Mouse (Mus musculus) intestine, postnatal 0 days (tissue): ENCODE measurements around the gene Bhmt2. TPM values are rescaled to one million over a fixed set of nuclear protein-coding genes. Genes with fewer than 3 reads are reported as not detected.

Source experiments
- ATAC-seq: fragments of 200-750 bp; cut with Nextera tagmentation; 2 replicates; pipeline ENCODE4 v1.8.0; 2017; ENCODE audit warnings: mild to moderate bottlenecking, moderate TSS enrichment, moderate library complexity
- H3K27ac ChIP-seq: fragments of 300-500 bp; sonication (generic); 2 replicates; pipeline ENCODE4 v1.5.1; 2014; ENCODE audit warnings: mild to moderate bottlenecking, low read depth, low read length, moderate library complexity
- H3K27me3 ChIP-seq: fragments of 300-500 bp; sonication (generic); replicated peaks from 2 replicates; pipeline ENCODE4 v1.6.1; 2014; ENCODE audit warnings: low read length, mixed read lengths; ENCODE audit not compliant: control insufficient read depth, insufficient read depth
- H3K36me3 ChIP-seq: fragments of 300-500 bp; sonication (generic); 2 replicates; pipeline ENCODE4 v1.6.1; 2014; ENCODE audit warnings: mild to moderate bottlenecking, moderate library complexity; ENCODE audit not compliant: control insufficient read depth, insufficient read depth
- H3K4me1 ChIP-seq: fragments of 300-500 bp; sonication (generic); replicated peaks from 2 replicates; pipeline ENCODE4 v1.6.1; 2014; ENCODE audit warnings: antibody characterized with exemption, low read length, mixed read lengths; ENCODE audit not compliant: control insufficient read depth, insufficient read depth
- H3K4me2 ChIP-seq: fragments of 300-500 bp; sonication (generic); replicated peaks from 2 replicates; pipeline ENCODE4 v1.6.1; 2014; ENCODE audit warnings: low read depth, mild to moderate bottlenecking, moderate library complexity
- H3K4me3 ChIP-seq: fragments of 300-500 bp; sonication (generic); 2 replicates; pipeline ENCODE4 v1.5.1; 2014; ENCODE audit warnings: low read depth, low read length
- H3K9ac ChIP-seq: fragments of 300-500 bp; sonication (generic); 2 replicates; pipeline ENCODE4 v1.6.1; 2014; ENCODE audit warnings: mild to moderate bottlenecking, low read depth, low read length
- H3K9me3 ChIP-seq: fragments of 300-500 bp; sonication (generic); 2 replicates; pipeline ENCODE4 v1.6.1; 2016; ENCODE audit warnings: mixed run types; ENCODE audit not compliant: control insufficient read depth
- CTCF ChIP-seq: sonication (generic); IDR thresholded peaks from 2 replicates; pipeline ENCODE4 v1.5.1; 2016; ENCODE audit warnings: low read depth, mild to moderate bottlenecking, control low read depth, antibody characterized with exemption, moderate library complexity
- WGBS: fragments of 180-500 bp; shearing (Covaris S2); extraction: QIAGEN DNeasy Blood & Tissue Kit; methylation state at CpG from one replicate; pipeline ENCODE4 v1.1.7; 2014; 5-methylcytosine and 5-hydroxymethylcytosine counted together
- polyA plus RNA-seq: library from polyadenylated mRNA; unstranded; fragments of >200 nt; fragmentation: Nextera tagmentation; extraction: Ambion mirVana; gene quantifications from 2 replicates; pipeline ENCODE4 v1.2.1, GENCODE M21; 2015

Bhmt2 gene
- polyA plus RNA-seq = 0.04 TPM in 1 of 2 replicates, not detected in the other

GRCm38 (mm10) chr13:93674131-93674561 is at the start of gene Bhmt2, which contains the start of gene Dmgdh:
TSS of gene Bhmt2 (minus strand) at chr13:93674302.
TSS of gene Dmgdh (plus strand) at chr13:93674433.
- Histone ChIP-seq H3K4me2 (peak within 1 kb of the TSS; percentile 30), H3K9ac (no peak within 1 kb of the TSS), H3K4me1 (no peaks in the 10 kb centered on the region), H3K27me3 (peaks cover 10% of the 10 kb centered on the region; the same call in 1 of the 2 replicates), H3K9me3 (no peaks in the 10 kb centered on the region), H3K36me3 (no peaks in the 10 kb centered on the region), H3K4me3 (no peak within 1 kb of the TSS), H3K27ac (no peak within 1 kb of the TSS)
- 9% methylated on average over 31 of the region's 31 CpGs for WGBS
- no peak for ATAC-seq
- no peak for TF ChIP-seq CTCF

DNA sequence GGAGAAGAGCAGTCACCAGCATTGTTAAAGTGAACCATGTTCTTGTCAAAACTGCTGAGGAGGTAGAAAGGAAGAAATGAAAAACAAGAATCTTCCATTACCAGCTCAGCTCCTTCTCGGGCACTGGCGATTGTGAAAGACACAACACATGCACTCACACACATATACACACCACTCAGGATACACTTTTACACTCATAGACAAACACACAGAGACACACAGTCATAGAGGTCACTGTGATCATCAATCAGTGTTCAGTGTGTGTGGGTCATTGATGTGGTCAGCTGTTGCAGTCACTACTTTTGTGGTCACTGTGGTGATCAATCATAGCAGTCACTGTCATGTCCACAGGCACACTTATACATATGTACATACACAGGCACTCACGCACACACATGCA is 49.4 kb upstream of the Bhmt2 start:
- WGBS = 84% methylated on average over 3 of the region's 3 CpGs
- no peak for TF ChIP-seq CTCF

DNA sequence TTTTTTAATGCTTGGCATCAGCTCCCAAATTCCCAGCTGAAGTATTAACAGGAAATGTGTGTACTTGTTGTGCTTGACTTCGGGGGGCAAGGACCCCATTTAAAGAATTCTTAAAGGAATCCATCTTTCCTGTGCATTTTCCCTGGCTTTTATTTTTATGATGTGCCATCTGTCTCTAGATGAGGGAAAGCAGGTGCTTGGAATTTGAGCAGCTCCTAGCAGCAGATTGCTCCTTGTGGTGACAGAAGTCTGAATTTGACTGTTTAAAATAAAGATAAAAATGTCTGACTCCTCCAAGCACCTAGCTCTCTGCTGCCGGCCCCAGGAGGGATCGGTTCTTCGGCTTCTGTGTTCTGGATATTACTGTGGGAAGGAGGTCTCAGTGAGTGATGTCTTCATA is 47.8 kb upstream of the Bhmt2 start:
- no peaks in the 10 kb centered on the region for H3K36me3 ChIP-seq
- H3K9me3 ChIP-seq = no peaks in the 10 kb centered on the region
- no peaks in the 10 kb centered on the region for H3K27me3 ChIP-seq
- no peak overlapping the region for H3K4me2 ChIP-seq
- H3K9ac ChIP-seq = no peak overlapping the region
- H3K4me1 ChIP-seq = no peaks in the 10 kb centered on the region
- WGBS = 69% methylated on average over 4 of the region's 4 CpGs
- no peak for TF ChIP-seq CTCF
- no peak overlapping the region for H3K27ac ChIP-seq
- H3K4me3 ChIP-seq = no peak overlapping the region
- no peak for ATAC-seq

More for the DNA sequence above, 49.4 kb upstream of the Bhmt2 start:
- no peaks in the 10 kb centered on the region for H3K4me1 ChIP-seq
- H3K36me3 ChIP-seq = no peaks in the 10 kb centered on the region
- no peak overlapping the region for H3K9ac ChIP-seq
- H3K9me3 ChIP-seq = no peaks in the 10 kb centered on the region
- H3K27me3 ChIP-seq = no peaks in the 10 kb centered on the region
- no peak overlapping the region for H3K27ac ChIP-seq
- no peak overlapping the region for H3K4me2 ChIP-seq
- H3K4me3 ChIP-seq = no peak overlapping the region
- ATAC-seq = no peak

- TF ChIP-seq CTCF = peak; percentile 88
- Histone ChIP-seq H3K36me3 (no peaks in the 10 kb centered on the region), H3K9ac (no peak overlapping the region), H3K27me3 (no peaks in the 10 kb centered on the region), H3K4me2 (no peak overlapping the region), H3K27ac (no peak overlapping the region), H3K9me3 (no peaks in the 10 kb centered on the region), H3K4me1 (no peaks in the 10 kb centered on the region), H3K4me3 (no peak overlapping the region)
- 2% methylated on average over 7 of the region's 7 CpGs for WGBS
- no peak for ATAC-seq
These were observed 44.8 kb upstream of the Bhmt2 start for GRCm38 (mm10) chr13:93718948-93719347.

DNA sequence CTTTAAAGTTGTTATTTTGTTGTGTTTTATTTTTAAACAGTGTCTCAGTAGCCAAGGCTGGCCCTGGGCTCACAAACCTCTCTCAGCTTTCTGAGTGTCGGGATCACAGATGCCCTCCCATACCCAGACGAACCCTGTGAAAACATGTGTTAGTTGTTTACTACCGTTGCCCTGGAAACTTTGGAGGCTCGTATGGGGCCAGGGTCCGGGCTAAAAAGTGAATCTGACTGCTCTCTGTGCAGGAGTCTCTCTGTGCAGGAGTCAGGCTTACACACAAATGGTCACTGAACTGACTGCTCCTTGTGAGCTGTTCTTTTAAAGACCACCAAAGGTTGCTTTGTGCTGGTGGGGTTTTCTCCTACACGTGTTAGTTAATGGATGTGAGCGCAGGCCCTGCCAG is 43.0 kb upstream of the Bhmt2 start:
- no peak for ATAC-seq
- Histone ChIP-seq H3K9me3 (no peaks in the 10 kb centered on the region), H3K9ac (no peak overlapping the region), H3K27ac (no peak overlapping the region), H3K36me3 (no peaks in the 10 kb centered on the region), H3K4me2 (no peak overlapping the region), H3K4me1 (no peaks in the 10 kb centered on the region), H3K27me3 (no peaks in the 10 kb centered on the region), H3K4me3 (no peak overlapping the region)
- WGBS = 51% methylated on average over 7 of the region's 7 CpGs
- no peak for TF ChIP-seq CTCF

DNA sequence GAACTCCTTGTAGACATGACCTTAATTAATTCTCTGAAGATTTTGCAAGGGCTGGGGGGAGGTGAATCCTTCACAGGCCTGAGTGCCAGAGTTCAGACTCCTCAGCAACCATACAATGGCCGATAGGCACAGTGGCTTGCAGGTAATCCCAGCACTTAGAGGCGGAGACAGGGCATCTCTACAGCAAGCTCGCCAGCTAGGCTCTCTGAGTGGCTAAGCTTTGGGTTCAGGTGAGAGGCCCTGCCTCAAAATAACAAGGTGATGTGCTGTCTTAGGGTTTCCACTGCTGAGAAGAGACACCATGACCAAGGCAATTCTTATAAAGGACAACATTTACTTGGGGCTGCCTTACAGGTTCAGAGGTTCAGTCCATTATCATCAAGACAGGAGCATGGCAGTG is 39.7 kb upstream of the Bhmt2 start:
- Histone ChIP-seq H3K4me3 (no peak overlapping the region), H3K9ac (no peak overlapping the region), H3K4me1 (no peaks in the 10 kb centered on the region), H3K9me3 (no peaks in the 10 kb centered on the region), H3K36me3 (no peaks in the 10 kb centered on the region), H3K27me3 (no peaks in the 10 kb centered on the region), H3K4me2 (no peak overlapping the region), H3K27ac (no peak overlapping the region)
- WGBS = 86% methylated on average over 3 of the region's 3 CpGs
- no peak for ATAC-seq
- TF ChIP-seq CTCF = no peak

- H3K27me3 ChIP-seq = no peaks in the 10 kb centered on the region
- no peak for TF ChIP-seq CTCF
- whole genome bisulfite sequencing = 92% methylated on average over 4 of the region's 4 CpGs
- no peak overlapping the region for H3K27ac ChIP-seq
- no peaks in the 10 kb centered on the region for H3K4me1 ChIP-seq
- H3K4me2 ChIP-seq = no peak overlapping the region
- no peak overlapping the region for H3K4me3 ChIP-seq
- H3K9me3 ChIP-seq = no peaks in the 10 kb centered on the region
- ATAC-seq = no peak
- H3K36me3 ChIP-seq = no peaks in the 10 kb centered on the region
- no peak overlapping the region for H3K9ac ChIP-seq
These were observed 38.3 kb upstream of the Bhmt2 start for GRCm38 (mm10) chr13:93712362-93712761.
